Mouse (Mus musculus): ENCODE measurements around the gene Sec61a1.
A peak's percentile ranks its signal among the peaks of the same experiment; 100 is the strongest.

Sec61a1 gene

DNA sequence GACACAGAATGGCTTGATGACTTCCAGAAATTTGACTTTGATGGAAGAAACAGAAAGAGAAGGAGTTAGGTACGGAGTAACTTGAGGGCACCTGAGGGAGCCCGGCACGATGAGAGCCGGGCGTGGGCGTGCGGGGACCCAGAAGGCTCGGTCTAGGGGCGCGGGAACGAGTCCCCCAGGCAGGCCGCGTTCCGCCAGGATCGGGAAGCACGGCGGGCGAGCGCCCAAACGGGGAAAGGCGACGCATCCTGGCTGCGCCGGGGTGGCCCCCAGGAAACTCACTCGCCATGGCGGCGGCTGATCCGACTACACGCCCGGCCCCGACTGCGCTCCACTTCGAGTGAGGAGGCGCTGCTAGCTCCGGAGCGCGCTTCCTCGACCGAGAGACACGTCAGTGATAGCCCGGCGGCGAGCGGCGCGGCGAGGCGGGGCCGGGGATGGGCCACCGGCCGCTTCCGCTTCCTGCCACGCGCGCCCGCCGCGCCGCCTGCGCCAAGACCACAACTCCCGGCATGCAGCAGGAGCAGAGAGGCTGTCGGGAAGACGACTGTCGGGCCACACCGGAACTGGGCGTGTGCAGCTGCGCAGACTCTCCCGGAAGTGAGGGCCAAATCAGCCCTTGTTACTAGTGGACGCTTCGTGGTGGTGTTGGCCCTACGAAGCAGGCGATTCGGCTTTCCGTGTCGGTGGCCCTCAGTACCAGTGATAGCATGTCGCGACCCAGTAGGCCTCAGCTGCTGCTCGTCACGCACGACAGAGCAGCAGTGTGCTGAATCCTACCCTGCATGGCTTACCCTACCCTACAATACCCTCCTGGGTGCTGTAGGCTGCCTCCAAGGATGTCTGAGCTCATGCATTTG lies at the start of gene Sec61a1:
Gene Sec61a1 (minus strand): TSS at position 502 of the 860 bp plus-strand sequence.
- peak; percentile 40 for DNase-seq (ENCODE audit: extremely low read depth, low read depth, low spot score)

DNA sequence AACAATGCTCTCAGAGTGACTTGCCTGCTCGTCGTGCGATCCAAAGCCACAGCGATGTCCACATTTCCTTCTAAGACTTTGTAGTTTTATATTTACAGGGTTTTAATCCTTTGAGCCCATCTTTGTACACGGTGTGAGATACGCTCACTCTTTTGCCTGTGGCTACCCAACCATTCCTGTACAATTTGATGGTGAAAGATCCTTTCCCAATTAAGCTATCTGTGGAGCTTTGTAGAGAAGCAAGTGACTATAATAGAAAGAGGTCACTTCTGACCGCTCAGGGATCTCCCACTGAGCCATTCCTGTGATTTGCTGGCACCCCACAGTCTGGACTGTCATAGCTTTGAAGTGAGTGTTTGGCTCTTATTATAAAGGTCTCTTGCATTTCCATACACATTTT lies 48.0 kb upstream of the Sec61a1 start:
- no peak for DNase-seq (ENCODE audit: extremely low read depth, low read depth, low spot score)

DNA sequence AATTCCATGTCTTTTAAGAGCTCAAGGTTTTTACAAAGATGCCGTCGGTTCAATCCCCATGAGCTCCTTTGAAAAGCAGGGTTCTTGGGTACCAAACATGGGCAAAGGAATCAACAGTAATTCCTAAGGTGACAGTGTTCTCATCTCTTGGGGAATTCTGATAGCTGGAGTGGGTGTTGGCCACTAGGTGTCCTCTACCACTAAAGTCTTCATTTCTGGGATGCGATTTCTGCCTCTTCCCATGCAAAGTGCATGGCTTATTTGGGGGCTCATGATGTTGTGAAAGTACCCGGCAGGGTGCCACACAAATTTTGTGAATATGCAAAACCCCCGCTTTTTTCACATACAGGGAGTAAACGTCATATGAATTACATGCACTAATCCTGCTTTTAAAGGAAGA lies 46.3 kb upstream of the Sec61a1 start:
- DNase-seq (ENCODE audit: extremely low read depth, low read depth, low spot score) = no peak

DNA sequence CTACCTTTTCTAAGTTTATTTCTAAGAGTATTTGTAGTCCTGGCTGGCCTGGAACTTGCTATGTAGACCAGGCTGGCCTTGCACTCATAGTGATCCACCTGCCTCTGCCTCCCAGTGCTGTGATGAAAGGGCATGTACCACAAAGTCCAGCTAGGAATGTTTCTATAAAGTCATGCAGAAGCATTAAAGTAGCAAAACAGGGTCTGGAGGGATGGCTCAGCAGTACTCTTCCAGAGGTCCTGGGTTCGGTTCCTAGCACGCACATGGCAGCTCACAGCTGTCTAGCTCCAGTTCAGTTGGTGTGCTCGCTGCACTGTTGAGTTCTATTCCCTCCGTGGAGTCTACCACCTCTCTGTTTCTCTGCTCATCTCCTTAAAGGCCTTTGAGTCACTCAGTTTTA lies 41.5 kb upstream of the Sec61a1 start:
- no peak for DNase-seq (ENCODE audit: extremely low read depth, low read depth, low spot score)

DNA sequence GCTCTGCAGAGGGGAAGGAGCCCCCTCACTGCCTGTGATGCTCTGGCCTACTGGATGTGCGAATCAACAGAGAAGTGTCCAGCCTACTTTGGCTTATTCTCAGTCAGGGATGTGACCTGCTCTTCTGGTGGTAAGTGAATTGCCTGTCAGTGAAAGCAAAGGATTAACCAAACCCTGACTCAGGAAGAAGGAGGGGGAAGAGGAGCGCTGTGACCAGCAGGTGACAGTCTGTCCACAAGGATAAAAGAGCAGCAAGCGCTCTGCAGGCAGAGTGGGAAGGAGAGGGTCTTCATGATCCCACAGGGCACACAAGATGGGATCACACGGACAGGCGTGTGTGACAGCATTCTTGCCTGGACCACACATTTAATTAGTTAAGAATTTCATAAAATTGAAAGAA lies 41.0 kb upstream of the Sec61a1 start:
- no peak for DNase-seq (ENCODE audit: extremely low read depth, low read depth, low spot score)

DNA sequence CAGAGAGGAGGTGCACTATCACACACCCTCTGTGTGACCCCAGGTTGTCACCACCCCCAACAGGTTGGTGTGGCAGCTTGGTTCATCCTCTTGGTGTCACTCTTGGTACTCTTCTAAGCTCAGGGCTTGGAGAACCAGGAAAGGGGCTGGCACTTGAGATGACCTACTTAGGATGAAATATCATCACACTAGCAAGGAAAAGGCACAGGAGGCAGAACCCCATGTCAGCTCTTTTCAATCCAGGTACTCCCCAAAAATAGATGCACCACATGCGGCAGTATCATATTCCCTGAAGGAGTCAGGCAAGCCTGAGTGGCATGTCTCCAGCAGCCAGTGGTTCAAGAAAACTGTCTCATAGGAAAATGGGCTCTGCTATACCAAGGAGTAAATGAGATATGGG lies 39.4 kb upstream of the Sec61a1 start:
- no peak for DNase-seq (ENCODE audit: extremely low read depth, low read depth, low spot score)

DNA sequence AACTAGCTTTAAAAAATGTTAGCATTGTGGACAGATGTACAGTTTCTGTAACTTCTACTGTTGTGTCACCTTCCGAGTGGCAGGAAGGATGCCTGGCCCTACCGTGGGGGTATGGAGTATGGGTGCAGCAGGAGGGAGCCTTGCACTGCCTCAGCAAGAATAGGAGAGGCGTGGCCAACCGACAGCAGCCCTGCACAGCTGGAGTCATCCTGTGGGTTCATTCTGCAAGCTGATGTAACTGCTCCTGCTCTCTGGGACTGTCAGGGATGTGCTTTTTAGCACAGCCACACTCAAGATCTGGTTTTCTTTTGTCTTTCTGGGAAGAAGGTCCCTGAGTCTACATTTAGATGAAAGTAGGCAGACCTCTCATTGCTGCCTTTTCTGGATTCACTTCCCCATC lies 38.8 kb upstream of the Sec61a1 start:
- no peak for DNase-seq (ENCODE audit: extremely low read depth, low read depth, low spot score)

DNA sequence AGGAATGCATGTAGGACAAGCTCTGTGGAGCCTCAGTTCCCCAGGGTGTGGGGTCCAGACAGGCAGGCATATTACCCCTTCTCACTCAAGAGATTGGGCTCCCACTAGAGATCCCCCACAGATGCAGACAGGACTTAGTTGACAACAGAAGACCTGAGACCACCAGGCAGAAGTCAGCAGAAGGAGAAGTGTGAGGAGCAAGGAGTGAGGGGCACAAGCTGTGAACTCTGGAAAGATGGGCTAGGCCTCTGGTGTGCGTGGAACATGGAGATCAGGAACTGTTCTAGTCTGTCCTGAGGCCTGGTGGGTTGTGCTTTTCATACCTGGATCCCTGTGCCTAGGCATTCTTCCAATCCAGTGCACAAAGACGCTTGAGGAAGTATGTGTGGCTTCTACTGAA lies 31.2 kb upstream of the Sec61a1 start:
- no peak for DNase-seq (ENCODE audit: extremely low read depth, low read depth, low spot score)

DNA sequence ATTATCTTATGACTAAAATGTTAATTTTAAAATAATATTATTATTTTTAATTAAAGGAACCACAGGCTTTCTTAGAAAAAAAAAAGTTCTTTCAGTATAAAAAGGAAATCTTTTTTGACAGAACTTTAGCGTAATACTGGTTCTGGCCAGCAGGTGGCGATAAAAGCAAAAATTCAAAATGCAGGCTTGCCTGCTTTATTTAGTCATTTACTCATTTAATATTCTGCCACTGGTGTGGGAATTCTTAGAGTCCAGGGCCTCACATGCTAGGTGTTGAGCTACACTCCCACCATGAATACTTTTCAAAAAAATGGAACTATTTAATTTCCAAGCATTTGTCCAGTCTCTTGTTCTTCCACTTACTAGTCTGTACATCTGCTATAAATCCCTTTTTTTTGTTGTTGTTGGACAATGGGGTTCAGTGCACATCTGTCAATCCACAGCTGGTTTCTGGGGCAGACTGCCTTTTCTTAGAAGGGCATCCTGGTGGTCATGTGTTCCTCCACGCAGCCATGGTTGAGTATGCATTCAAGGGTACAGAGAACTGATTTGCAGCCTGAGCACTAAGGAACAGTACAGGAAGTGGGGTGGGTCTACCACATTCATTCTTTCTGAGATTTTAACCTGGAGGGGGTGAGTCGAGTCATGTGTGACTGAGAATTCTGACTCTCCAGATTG lies 30.6 kb upstream of the Sec61a1 start:
- no peak for DNase-seq (ENCODE audit: extremely low read depth, low read depth, low spot score)

DNA sequence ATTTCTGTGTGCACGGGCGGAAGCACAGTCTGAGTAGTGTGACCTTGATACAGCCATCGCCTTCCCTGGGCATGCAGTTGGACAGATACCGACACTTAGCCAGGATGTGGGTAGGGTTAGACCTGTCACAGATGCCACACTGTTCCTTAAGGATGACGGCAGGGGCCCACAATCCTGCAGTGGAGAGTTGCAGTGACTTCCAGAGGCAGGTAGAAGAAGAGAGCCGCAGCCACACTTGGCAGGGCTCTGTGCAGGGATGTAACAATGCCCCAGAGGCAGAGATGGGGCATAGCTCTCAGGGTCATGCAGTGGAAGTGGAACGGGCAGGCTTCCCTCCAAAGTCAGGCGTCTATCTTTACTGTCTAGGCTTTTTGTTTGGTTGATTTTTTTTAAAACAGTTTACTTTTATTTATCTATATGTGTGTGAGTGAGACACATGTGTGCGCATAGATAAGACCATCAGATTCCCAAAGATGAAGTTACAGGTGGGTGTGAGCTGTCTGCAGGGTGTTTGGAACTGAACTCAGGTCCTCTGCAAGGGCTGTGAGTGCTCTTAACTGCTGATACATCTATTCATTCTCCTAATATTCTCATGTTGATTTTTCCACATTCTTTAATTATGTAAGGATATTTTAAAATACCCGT lies 29.8 kb upstream of the Sec61a1 start:
- no peak for DNase-seq (ENCODE audit: extremely low read depth, low read depth, low spot score)

DNA sequence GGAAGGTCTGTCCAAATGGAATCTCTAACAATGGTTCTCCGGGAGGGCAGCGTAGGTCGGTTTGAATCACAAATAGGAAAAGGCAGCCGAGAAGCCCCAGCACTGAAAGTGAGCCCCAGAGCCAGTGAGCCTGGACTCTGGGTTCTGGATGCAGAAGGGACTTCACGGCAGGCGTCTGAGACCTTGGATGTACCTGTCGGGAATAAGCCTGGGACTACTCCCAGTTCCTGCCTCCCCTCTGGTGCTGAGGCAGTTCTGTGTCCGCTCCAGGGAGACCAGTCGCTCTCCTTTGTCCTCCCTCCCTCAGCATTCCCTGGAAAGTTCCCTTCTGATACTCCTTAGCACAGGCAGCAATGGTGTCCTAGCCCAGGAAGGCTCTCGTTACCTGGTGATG lies 26.7 kb upstream of the Sec61a1 start:
- DNase-seq (ENCODE audit: extremely low read depth, low read depth, low spot score) = no peak

DNA sequence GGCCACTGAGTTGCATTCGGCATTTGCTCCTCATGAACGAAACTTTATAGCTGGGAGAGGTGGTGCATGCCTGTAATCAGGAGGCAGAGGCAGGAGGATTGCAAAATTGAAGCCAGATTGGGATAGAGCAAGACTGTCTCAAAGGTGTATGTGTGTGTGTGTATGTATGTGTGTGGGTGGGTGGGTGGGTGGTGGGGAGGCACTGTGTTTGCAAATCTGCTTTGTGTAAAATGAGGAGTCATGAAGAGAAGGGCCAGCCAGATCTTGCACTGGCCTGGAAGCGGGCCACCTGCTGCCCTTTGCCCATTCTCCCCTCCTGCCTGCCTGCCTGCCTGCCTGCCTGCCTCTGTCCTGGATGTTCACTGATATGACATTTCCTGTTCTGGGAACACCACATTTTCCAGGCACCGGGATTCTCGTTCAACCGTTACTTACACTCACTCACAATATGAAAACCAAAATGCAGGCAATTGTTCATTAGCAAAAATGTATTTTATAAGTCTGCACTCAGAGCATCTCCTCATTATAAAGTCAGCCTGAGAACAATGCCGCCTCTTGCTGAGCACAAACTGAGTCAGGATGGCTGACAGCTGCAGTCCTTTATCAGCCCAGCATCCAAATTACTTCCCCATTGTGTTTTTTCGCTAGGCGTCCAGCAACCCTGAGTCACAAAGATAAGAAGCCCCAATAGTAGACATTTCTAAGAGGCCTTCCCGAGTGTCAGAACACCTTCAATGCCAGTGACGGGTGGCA lies 26.1 kb upstream of the Sec61a1 start:
- no peak for DNase-seq (ENCODE audit: extremely low read depth, low read depth, low spot score)

DNA sequence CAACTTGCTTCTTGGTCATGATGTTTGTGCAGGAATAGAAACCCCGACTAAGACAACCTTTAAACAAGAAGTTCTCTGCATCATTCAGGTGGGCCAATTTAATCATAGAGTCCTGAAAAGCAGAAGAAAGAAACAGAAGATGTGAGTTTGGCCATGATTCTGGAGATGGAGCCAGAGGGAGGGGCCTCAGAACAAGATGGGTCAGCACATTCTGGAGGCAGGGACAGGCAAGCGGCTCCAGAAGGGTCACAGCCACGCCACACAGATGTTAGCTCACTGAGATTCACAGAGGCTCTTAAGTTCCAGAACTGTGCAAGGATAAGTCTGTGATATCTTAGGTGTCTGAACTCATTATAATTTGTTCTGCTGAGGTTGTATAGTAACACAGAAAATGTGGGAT lies 25.5 kb upstream of the Sec61a1 start:
- DNase-seq (ENCODE audit: extremely low read depth, low read depth, low spot score) = no peak

DNA sequence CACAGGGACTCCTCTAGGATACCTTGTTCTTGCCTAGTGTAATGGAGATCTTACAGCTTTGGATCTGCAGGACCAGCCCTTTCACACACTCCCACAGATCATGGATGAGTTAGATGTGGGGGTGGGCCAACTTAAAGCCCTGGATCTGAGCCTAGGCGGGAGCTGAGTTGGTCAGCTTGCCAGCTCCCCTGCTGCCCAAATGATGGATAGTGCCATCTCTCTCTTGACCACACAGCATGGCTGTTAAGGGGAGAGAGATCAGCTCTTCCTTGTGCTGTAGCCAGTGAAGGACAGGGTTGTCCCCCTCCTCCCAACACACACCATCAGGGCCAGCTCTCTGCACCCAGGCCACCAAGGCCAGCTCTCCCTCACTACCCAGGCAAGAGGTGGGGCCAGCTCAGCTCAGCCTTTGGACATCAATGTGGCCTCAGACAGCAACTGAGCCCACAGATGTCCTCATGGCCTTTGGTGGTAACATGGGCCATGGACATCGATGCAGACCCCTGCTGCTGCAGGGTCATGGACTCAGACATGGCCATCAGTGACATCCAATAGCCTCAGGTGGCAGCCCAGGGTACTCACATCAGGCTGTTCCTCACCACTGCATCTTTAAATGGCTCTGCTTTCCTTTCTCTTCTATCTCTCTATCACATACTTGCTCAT lies 21.5 kb upstream of the Sec61a1 start:
- DNase-seq (ENCODE audit: extremely low read depth, low read depth, low spot score) = no peak

DNA sequence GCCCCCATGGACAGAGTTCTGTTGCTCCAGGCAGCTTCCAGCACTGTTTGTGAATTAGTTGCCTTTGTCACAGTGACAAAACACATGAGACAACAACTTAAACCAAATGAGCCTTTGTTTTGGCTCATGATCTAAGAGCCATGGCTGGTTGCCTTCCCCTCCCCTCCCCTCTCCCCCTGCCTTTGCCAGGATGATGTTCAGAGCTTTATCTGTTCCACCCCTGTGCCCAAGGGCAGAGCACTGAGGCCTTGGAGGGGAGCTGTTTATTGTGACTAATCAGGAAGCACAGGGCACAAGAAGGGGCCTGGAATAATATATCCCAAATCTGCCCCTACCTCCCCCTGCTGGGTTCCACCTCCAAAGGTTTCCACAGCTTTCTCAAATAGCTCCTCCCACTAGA lies 11.6 kb upstream of the Sec61a1 start:
- DNase-seq (ENCODE audit: extremely low read depth, low read depth, low spot score) = no peak

DNA sequence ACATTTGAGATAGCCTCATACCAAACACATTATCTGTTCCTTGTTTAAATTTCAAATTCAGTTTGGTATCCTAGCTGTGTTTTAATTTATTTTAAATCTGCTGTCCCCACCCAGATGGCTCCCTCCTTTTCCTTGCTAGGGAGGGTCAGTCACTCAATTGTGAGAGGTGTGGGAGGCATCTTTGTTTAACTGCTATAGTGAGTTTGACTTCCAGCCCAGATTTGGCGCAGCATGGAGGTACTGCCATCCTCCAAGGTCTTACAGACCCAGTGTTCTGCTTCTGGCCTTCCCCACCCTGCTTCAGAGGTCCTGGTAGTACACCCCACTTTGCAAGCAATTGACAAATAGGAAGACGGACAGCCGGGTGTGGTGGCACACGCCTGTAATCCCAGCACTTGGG lies 5.4 kb upstream of the Sec61a1 start:
- no peak for DNase-seq (ENCODE audit: extremely low read depth, low read depth, low spot score)

DNA sequence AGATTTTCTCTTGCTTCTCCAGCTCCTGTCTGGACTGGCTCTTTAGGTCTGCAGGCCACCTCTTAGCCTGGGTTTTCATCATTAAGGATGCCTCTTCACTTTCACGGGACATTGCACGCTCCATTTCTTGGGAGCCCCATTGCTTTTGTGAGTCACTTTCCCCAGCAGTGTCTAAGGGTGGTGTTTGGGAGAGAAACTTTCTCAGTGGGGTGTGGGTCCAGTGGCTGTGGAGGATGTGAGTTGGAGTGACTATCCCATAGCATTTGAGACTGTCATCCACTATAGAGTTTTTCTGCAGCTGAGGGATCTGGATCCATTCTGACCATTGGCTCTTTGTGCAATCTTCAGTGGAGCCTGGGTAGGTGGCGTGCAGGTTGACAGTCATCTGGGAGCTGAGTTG lies 4.7 kb upstream of the Sec61a1 start:
- DNase-seq (ENCODE audit: extremely low read depth, low read depth, low spot score) = no peak

DNA sequence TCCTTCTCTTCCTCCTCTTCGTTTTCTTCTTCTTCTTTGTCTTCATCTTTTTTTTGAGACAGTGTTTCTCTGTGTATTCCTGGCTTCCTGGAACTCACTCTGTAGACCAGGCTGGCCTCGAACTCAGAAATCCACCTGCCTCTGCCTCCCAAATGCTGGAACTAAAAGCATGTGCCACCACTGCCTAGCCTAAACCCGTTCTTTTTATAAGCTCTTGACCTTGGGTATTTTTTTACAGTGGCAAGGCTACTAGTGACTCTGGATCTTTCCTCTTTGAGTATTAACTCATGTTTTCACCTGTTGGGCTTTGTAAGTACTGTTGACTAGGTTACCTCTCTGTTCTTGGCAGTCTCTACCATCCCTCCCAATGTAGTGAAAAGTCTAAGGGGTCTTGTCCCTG lies 4.3 kb upstream of the Sec61a1 start:
- no peak for DNase-seq (ENCODE audit: extremely low read depth, low read depth, low spot score)

DNA sequence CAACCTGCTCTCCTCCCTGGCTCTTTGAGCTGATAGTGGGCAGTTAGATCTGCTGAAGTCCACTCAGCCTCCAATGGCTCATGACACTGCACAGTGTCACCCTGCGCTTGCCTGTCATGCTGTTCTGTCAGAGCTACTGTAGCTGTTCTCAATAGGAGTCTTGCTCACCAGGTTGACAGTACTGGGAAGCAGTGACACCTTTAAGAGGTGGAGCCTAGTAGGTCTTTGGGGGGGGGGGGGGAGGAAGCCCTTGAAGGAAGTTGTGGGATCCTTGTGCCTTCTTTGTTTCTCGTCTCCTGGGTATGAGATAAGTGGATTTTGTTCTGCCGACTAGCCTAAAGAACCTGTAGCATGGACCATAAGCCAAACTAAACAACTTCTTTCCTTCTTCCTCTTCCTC lies 3.9 kb upstream of the Sec61a1 start:
- DNase-seq (ENCODE audit: extremely low read depth, low read depth, low spot score) = no peak

DNA sequence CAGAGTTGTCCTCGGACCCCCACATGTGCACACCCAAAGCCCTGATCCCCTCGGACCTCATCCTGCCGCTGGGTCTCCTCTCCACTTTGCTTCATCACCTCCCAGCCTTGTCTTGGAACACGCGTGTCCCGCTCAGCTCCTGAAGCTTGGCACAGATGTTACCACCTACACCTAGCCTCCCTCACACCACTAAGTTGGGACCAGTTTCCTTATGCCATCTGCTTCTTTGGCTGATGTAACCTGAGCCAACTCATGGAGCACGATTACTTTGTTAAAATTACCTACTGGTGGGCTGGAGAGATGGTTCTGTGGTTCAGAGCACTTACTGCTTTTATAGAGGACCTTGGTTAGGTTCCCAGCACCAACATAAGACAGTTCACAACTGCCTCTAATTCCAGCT lies 3.1 kb upstream of the Sec61a1 start:
- no peak for DNase-seq (ENCODE audit: extremely low read depth, low read depth, low spot score)

Measured in fat pad, adult 2 months (tissue).